Mouse (Mus musculus) lung, embryonic 16.5 days (tissue): Measurements from ENCODE around the gene Nps. TPM values are rescaled to one million over a fixed set of nuclear protein-coding genes. Genes with fewer than 3 reads are reported as not detected.

Experiments
- ATAC-seq: fragments of 200-750 bp; cut with Nextera tagmentation; 2 replicates; pipeline ENCODE4 v1.8.0; 2017; ENCODE audit warnings: low read depth, mild to moderate bottlenecking, moderate library complexity
- H3K27ac ChIP-seq: fragments of 300-500 bp; sonication (generic); 2 replicates; pipeline ENCODE4 v1.5.1; 2014; ENCODE audit warnings: mild to moderate bottlenecking, control low read depth, low read length
- H3K27me3 ChIP-seq: fragments of 300-500 bp; sonication (generic); 2 replicates; pipeline ENCODE4 v1.6.1; 2014; ENCODE audit warnings: low read depth, low read length, mixed read lengths; ENCODE audit not compliant: control insufficient read depth, insufficient read depth
- H3K36me3 ChIP-seq: fragments of 300-500 bp; sonication (generic); 2 replicates; pipeline ENCODE4 v1.6.1; 2014; ENCODE audit warnings: low read length; ENCODE audit not compliant: control insufficient read depth, insufficient read depth
- H3K4me1 ChIP-seq: fragments of 300-500 bp; sonication (generic); replicated peaks from 2 replicates; pipeline ENCODE4 v1.6.1; 2014; ENCODE audit warnings: low read length, mixed read lengths; ENCODE audit not compliant: control insufficient read depth, insufficient read depth
- H3K4me2 ChIP-seq: fragments of 300-500 bp; sonication (generic); 2 replicates; pipeline ENCODE4 v1.6.1; 2014; ENCODE audit warnings: low read depth, low read length, control low read depth
- H3K4me3 ChIP-seq: fragments of 300-500 bp; sonication (generic); 2 replicates; pipeline ENCODE4 v1.5.1; 2014; ENCODE audit warnings: mild to moderate bottlenecking, low read length, control low read depth
- H3K9ac ChIP-seq: fragments of 300-500 bp; sonication (generic); 2 replicates; pipeline ENCODE4 v1.6.1; 2014; ENCODE audit warnings: low read length, control low read depth
- H3K9me3 ChIP-seq: fragments of 300-500 bp; sonication (generic); 2 replicates; pipeline ENCODE4 v1.6.1; 2016; ENCODE audit warnings: low read length; ENCODE audit not compliant: control insufficient read depth
- WGBS: fragments of 180-500 bp; shearing (Covaris S2); extraction: QIAGEN DNeasy Blood & Tissue Kit; methylation state at CpG from one replicate; pipeline ENCODE4 v1.1.7; 2014; 5-methylcytosine and 5-hydroxymethylcytosine counted together
- polyA plus RNA-seq: library from polyadenylated mRNA; unstranded; fragments of >200 nt; fragmentation: Nextera tagmentation; extraction: Ambion mirVana; gene quantifications from 2 replicates; pipeline ENCODE4 v1.2.1, GENCODE M21; 2015

The Nps gene
- polyA plus RNA-seq, 1 experiment from 2014 or later = not detected

DNA sequence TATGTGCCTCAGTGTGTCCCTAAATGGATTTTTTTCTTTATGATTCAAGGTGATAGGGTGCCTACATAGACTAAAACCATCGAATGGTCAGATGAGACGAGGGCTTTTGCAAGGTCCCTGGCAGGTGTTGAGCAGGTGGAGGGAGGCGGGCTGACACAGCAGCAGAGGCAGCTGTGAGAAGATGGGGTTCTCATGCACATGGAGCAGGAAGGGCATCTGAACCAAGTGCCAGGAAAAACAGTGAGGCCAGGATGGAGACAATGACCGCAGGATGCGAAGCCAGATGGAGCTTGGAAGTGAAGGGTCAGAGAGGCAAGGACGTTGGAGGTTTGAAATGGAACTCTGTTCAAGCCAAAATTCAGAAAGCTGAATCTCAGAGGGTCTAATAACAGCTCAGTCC lies 18.5 kb upstream of the Nps start:
- Histone ChIP-seq H3K4me1 (peaks cover 6% of the 10 kb centered on the region; the same call in 1 of the 2 replicates), H3K36me3 (no peaks in the 10 kb centered on the region), H3K27me3 (no peaks in the 10 kb centered on the region), H3K4me2 (no peak overlapping the region), H3K27ac (no peak overlapping the region), H3K4me3 (no peak overlapping the region), H3K9ac (no peak overlapping the region), H3K9me3 (no peaks in the 10 kb centered on the region)
- no peak for ATAC-seq
- 71% methylated on average over 6 of the region's 6 CpGs for WGBS

DNA sequence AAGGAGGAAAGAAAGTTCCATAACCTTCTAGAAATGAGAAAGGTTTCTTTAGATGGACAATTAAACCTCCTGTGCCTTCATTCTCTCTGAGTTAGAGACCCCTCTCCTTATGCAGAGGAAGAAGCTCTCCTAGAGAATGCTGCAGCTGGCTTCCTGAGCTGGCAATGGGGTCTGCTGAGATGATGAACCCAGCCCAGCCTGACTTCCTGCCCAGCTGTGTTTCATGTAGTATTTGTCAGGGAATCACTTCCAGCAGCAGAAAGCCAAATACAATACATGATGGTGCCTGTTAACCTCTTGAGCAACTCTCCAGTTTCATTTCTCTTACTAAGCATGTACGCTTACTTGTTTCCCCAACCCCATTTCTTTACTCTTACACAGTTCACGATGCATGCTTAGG lies 17.9 kb upstream of the Nps start:
- no peak overlapping the region for H3K4me2 ChIP-seq
- no peak overlapping the region for H3K9ac ChIP-seq
- no peaks in the 10 kb centered on the region for H3K36me3 ChIP-seq
- peaks cover 6% of the 10 kb centered on the region; the same call in 1 of the 2 replicates for H3K4me1 ChIP-seq
- H3K27ac ChIP-seq = no peak overlapping the region
- ATAC-seq = peak; percentile 42; the same call in 1 of the 2 replicates
- WGBS = 91% methylated on average over 2 of the region's 2 CpGs
- no peaks in the 10 kb centered on the region for H3K9me3 ChIP-seq
- H3K27me3 ChIP-seq = no peaks in the 10 kb centered on the region
- H3K4me3 ChIP-seq = no peak overlapping the region

DNA sequence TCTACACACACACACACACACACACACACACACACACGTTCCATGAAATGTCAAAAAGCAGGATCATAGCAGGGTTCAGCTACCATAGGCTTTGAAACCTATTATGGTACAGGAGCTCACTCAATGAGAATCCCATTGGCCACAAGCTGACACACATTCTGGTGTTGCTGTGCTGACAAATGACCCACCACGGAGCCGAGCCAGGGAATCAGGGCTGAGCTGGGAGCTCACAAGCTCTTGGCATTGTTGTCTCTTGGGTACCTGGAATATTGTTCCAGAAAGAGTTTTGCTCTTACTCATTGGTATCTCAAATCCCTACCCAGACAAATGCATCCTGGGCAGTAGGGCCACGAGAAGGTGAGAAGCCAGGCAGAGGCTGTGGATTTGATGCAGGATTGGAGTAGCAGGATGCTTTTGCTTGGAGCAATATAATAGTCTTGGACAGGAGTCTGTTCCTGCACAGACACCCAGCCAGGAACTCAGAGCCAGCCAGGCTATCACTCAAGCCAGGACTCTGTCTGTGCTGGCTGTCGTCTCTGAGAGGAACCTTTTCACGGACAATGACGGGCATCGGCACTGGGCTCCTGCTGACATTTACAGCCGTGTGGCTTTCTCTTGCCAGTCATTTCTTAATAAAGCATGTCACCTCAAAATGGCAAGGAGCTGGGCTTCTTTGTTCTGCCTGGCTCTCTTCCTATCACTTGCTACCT lies 14.2 kb upstream of the Nps start:
- no peak overlapping the region for H3K4me2 ChIP-seq
- no peaks in the 10 kb centered on the region for H3K36me3 ChIP-seq
- no peak overlapping the region for H3K9ac ChIP-seq
- no peak overlapping the region for H3K27ac ChIP-seq
- H3K27me3 ChIP-seq = no peaks in the 10 kb centered on the region
- no peaks in the 10 kb centered on the region for H3K9me3 ChIP-seq
- ATAC-seq = no peak
- H3K4me1 ChIP-seq = no peaks in the 10 kb centered on the region
- H3K4me3 ChIP-seq = no peak overlapping the region
- WGBS = 71% methylated on average over 9 of the region's 9 CpGs

DNA sequence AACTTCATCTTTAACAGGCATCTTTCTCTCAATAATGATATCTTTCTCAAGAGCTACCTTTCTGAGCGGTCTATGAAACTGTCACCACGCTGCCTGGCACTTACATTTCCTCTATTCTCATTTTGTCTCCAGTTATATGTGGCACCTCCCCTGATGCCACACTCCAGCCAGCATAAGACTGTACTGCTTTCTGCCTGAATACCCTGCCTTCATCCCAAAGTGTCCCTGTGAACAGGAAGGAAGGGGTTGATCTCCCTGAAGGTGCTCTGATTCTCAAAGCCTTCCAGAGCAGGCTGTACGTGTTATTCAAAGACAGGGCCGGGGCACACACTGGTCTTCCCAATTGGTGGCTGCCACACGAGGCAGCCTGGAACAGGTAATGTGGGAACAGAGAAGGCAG lies 12.1 kb upstream of the Nps start:
- Histone ChIP-seq H3K4me3 (no peak overlapping the region), H3K9me3 (no peaks in the 10 kb centered on the region), H3K27me3 (no peaks in the 10 kb centered on the region), H3K9ac (no peak overlapping the region), H3K27ac (no peak overlapping the region), H3K36me3 (no peaks in the 10 kb centered on the region), H3K4me1 (no peaks in the 10 kb centered on the region), H3K4me2 (no peak overlapping the region)
- WGBS = 79% methylated on average over 5 of the region's 5 CpGs
- no peak for ATAC-seq

DNA sequence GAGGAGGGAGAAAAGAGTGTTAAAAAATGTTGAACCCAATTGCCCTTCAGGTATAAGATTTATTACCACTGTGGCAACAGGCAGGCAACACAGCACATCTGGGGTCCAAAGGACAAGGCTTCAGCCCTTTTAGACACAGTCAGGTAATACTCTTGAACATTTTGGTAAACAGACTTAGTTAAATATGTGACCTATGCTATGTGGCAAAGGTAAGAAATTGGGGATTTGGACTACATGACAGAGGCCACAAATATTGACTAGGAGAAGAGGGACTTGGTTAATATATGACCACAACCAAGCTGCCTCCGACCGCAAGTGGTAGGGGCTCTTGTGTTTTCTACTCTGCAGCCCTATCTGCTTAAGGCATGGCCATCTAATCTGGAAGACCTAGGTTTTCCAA lies 5.3 kb upstream of the Nps start:
- no peaks in the 10 kb centered on the region for H3K36me3 ChIP-seq
- no peak overlapping the region for H3K9ac ChIP-seq
- no peak overlapping the region for H3K4me3 ChIP-seq
- 66% methylated on average over 2 of the region's 2 CpGs for WGBS
- H3K27ac ChIP-seq = no peak overlapping the region
- peaks cover 2% of the 10 kb centered on the region; the same call in 1 of the 2 replicates for H3K9me3 ChIP-seq
- H3K4me1 ChIP-seq = no peaks in the 10 kb centered on the region
- H3K27me3 ChIP-seq = no peaks in the 10 kb centered on the region
- no peak for ATAC-seq
- no peak overlapping the region for H3K4me2 ChIP-seq

DNA sequence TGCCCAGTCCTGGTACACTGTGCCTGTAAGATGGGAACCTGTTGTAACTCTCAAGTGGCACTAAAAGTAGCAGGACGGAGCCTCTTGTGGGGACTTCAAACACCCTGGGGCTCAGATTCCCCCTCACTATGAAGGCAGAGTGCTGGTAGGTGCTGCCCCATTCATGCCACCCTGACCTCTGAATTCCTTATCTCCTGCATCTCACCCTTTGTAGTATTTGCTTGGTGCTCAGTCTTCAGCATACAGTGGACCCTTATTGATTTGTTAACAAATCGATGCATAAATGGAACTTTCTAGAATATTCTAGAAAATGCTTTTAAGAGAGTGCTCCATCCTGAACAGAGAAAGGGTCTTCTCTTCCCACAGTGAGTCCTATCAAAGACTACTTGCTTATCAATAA lies 4.1 kb upstream of the Nps start:
- WGBS = 86% methylated on average over 2 of the region's 2 CpGs
- no peak overlapping the region for H3K4me2 ChIP-seq
- peaks cover 2% of the 10 kb centered on the region; the same call in 1 of the 2 replicates for H3K9me3 ChIP-seq
- ATAC-seq = no peak
- H3K9ac ChIP-seq = no peak overlapping the region
- no peaks in the 10 kb centered on the region for H3K27me3 ChIP-seq
- H3K27ac ChIP-seq = no peak overlapping the region
- no peaks in the 10 kb centered on the region for H3K4me1 ChIP-seq
- no peak overlapping the region for H3K4me3 ChIP-seq
- H3K36me3 ChIP-seq = no peaks in the 10 kb centered on the region

DNA sequence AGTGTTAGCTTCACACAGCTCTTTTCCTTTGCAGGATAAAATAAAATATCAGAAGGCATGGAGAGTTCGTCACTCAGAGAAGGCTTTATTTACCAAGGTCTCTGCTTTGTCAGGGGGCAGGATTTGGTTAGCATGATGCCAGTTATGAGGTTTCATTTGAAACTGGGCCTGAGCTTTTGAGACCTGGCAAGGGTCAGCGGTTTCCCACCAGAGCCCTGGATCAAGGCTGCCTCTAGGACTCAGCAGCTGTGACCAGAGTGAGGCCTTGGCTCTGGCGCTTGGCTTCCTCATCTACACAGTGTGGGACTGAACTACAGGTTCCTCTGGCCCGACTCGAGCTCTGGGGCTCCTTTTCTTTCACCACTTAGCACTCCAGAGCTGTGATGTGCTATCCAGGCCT lies 12.5 kb downstream of the Nps start:
- H3K4me2 ChIP-seq = no peak overlapping the region
- 79% methylated on average over 5 of the region's 5 CpGs for WGBS
- H3K27ac ChIP-seq = no peak overlapping the region
- H3K27me3 ChIP-seq = no peaks in the 10 kb centered on the region
- H3K4me1 ChIP-seq = no peaks in the 10 kb centered on the region
- ATAC-seq = no peak
- no peaks in the 10 kb centered on the region for H3K36me3 ChIP-seq
- no peaks in the 10 kb centered on the region for H3K9me3 ChIP-seq
- no peak overlapping the region for H3K9ac ChIP-seq
- H3K4me3 ChIP-seq = no peak overlapping the region

DNA sequence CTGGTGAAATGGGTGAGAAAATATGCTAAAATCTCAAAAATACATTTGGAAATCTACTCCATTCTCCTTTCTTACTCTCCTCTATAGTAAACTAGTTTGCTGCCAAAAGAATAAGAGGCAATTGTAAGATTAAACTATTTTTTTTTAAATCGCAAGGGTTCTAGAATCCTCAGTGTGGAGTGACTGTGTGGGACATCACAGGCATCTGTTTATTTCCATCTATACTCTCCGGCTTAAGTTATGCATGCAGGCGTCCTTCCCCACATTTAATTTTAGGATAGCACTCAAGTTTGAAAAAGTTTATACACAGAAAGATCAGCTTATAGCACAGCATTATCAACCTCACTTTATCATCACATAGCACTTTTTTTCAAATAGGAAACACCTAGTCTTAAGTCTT lies 24.7 kb downstream of the Nps start:
- 79% methylated on average over 3 of the region's 3 CpGs for WGBS
- no peak for ATAC-seq
- H3K27me3 ChIP-seq = no peaks in the 10 kb centered on the region

DNA sequence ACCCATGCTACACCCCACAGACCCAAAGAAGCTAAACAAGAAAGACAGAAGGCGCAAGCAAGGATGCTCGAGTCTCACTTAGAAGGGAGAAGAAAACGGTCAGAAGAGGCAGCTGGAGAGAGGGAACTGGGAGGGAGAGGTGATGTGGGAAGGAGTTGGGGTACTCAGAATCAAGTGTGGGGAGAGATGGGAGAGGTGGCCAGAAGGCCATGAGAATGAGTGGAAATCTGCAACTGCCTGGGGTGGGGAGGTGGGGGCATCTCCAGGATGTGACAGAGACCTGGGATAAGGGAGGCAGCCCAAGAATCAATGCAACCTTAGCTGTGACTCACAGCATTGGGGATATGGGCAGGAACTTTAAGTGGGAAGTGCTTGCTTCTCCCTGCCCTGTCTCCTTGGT lies 31.5 kb downstream of the Nps start:
- H3K4me3 ChIP-seq = no peak overlapping the region
- WGBS = 91% methylated on average over 3 of the region's 3 CpGs
- H3K27me3 ChIP-seq = no peaks in the 10 kb centered on the region
- no peaks in the 10 kb centered on the region for H3K9me3 ChIP-seq
- no peaks in the 10 kb centered on the region for H3K36me3 ChIP-seq
- H3K9ac ChIP-seq = no peak overlapping the region
- no peak overlapping the region for H3K4me2 ChIP-seq
- no peaks in the 10 kb centered on the region for H3K4me1 ChIP-seq
- no peak for ATAC-seq
- H3K27ac ChIP-seq = no peak overlapping the region

More for the DNA sequence above, 24.7 kb downstream of the Nps start:
- Histone ChIP-seq H3K4me2 (no peak overlapping the region), H3K4me1 (no peaks in the 10 kb centered on the region), H3K36me3 (no peaks in the 10 kb centered on the region), H3K4me3 (no peak overlapping the region), H3K9ac (no peak overlapping the region), H3K9me3 (no peaks in the 10 kb centered on the region), H3K27ac (no peak overlapping the region)
